Mouse (Mus musculus) heart, embryonic 16.5 days (tissue): Measurements from ENCODE around the gene Susd5. TPM values are rescaled to one million over a fixed set of nuclear protein-coding genes. Genes with fewer than 3 reads are reported as not detected.

Experiments used
- ATAC-seq: fragments of 200-750 bp; cut with Nextera tagmentation; replicated peaks from 2 replicates; pipeline ENCODE4 v1.8.0; 2017; ENCODE audit warnings: moderate number of reproducible peaks; ENCODE audit not compliant: insufficient read depth, low FRiP score; ENCODE audit errors: extremely low read depth
- H3K27ac ChIP-seq: fragments of 300-500 bp; sonication (generic); 2 replicates; pipeline ENCODE4 v1.5.1; 2014; ENCODE audit warnings: mild to moderate bottlenecking, low read length, control low read depth, moderate library complexity
- H3K27me3 ChIP-seq: fragments of 300-500 bp; sonication (generic); 2 replicates; pipeline ENCODE4 v1.6.1; 2014; ENCODE audit warnings: low read length, mixed read lengths; ENCODE audit not compliant: control insufficient read depth, insufficient read depth
- H3K36me3 ChIP-seq: fragments of 300-500 bp; sonication (generic); 2 replicates; pipeline ENCODE4 v1.6.1; 2014; ENCODE audit not compliant: control insufficient read depth, insufficient read depth
- H3K4me1 ChIP-seq: fragments of 300-500 bp; sonication (generic); 2 replicates; pipeline ENCODE4 v1.6.1; 2014; ENCODE audit warnings: low read length, mixed read lengths; ENCODE audit not compliant: control insufficient read depth, insufficient read depth
- H3K4me2 ChIP-seq: fragments of 300-500 bp; sonication (generic); 2 replicates; pipeline ENCODE4 v1.6.1; 2014; ENCODE audit warnings: low read depth, mild to moderate bottlenecking, control low read depth, low read length
- H3K4me3 ChIP-seq: fragments of 300-500 bp; sonication (generic); 2 replicates; pipeline ENCODE4 v1.5.1; 2014; ENCODE audit warnings: mild to moderate bottlenecking, control low read depth, low read length
- H3K9ac ChIP-seq: fragments of 300-500 bp; sonication (generic); 2 replicates; pipeline ENCODE4 v1.6.1; 2014; ENCODE audit warnings: low read length, control low read depth
- H3K9me3 ChIP-seq: fragments of 300-500 bp; sonication (generic); replicated peaks from 2 replicates; pipeline ENCODE4 v1.6.1; 2016; ENCODE audit warnings: low read length; ENCODE audit not compliant: control insufficient read depth
- WGBS: fragments of 180-500 bp; shearing (Covaris S2); extraction: QIAGEN DNeasy Blood & Tissue Kit; methylation state at CpG from one replicate; pipeline ENCODE4 v1.1.7; 2014; 5-methylcytosine and 5-hydroxymethylcytosine counted together
- polyA plus RNA-seq: library from polyadenylated mRNA; unstranded; fragments of >200 nt; fragmentation: Nextera tagmentation; extraction: Ambion mirVana; gene quantifications from 2 replicates; pipeline ENCODE4 v1.2.1, GENCODE M21; 2015

Susd5 gene
- polyA plus RNA-seq: 0.74 and 0.95 TPM in 2 replicates

GRCm38 (mm10) chr9:114057090-114057796 lies at the start of gene Susd5:
Susd5 (plus strand) TSS chr9:114057140.
- Histone ChIP-seq H3K36me3 (no peaks in the 10 kb centered on the region), H3K27me3 (peaks cover 42% of the 10 kb centered on the region), H3K4me1 (no peaks in the 10 kb centered on the region), H3K9ac (no peak within 1 kb of the TSS), H3K4me2 (peak within 1 kb of the TSS; percentile 69), H3K27ac (no peak within 1 kb of the TSS), H3K9me3 (no peaks in the 10 kb centered on the region), H3K4me3 (peak within 1 kb of the TSS; percentile 51)
- WGBS: under 1% methylated on average over 58 of the region's 60 CpGs
- no peak for ATAC-seq

- WGBS: 90% methylated on average over 9 of the region's 9 CpGs
- ATAC-seq: no peak
- Histone ChIP-seq H3K9me3 (no peaks in the 10 kb centered on the region), H3K9ac (no peak overlapping the region), H3K4me2 (no peak overlapping the region), H3K27ac (no peak overlapping the region), H3K36me3 (no peaks in the 10 kb centered on the region), H3K4me1 (no peaks in the 10 kb centered on the region), H3K27me3 (no peaks in the 10 kb centered on the region), H3K4me3 (no peak overlapping the region)
Measured at GRCm38 (mm10) chr9:114007850-114008350, 49.0 kb upstream of the Susd5 start.

GRCm38 (mm10) chr9:114009526-114009925 lies 47.4 kb upstream of the Susd5 start:
- Histone ChIP-seq H3K36me3 (no peaks in the 10 kb centered on the region), H3K4me3 (no peak overlapping the region), H3K9me3 (0 out of 2 replicates have a peak, but pooled peaks cover 3% of the 10 kb centered on the region), H3K4me1 (no peaks in the 10 kb centered on the region), H3K9ac (no peak overlapping the region), H3K4me2 (no peak overlapping the region), H3K27me3 (no peaks in the 10 kb centered on the region), H3K27ac (no peak overlapping the region)
- WGBS: 56% methylated on average over 5 of the region's 5 CpGs
- ATAC-seq: no peak

GRCm38 (mm10) chr9:114011203-114011602 lies 45.7 kb upstream of the Susd5 start:
- 55% methylated on average over 18 of the region's 18 CpGs for WGBS
- Histone ChIP-seq H3K27me3 (no peaks in the 10 kb centered on the region), H3K9ac (no peak overlapping the region), H3K9me3 (0 out of 2 replicates have a peak, but pooled peaks cover 3% of the 10 kb centered on the region), H3K4me3 (no peak overlapping the region), H3K27ac (no peak overlapping the region), H3K4me2 (no peak overlapping the region), H3K4me1 (no peaks in the 10 kb centered on the region), H3K36me3 (no peaks in the 10 kb centered on the region)
- ATAC-seq: no peak

- WGBS: 72% methylated on average over 1 of the region's 1 CpGs
- no peak for ATAC-seq
- H3K9ac ChIP-seq: no peak overlapping the region
- 0 out of 2 replicates have a peak, but pooled peaks cover 3% of the 10 kb centered on the region for H3K9me3 ChIP-seq
- no peak overlapping the region for H3K27ac ChIP-seq
- H3K4me2 ChIP-seq: no peak overlapping the region
- H3K27me3 ChIP-seq: no peaks in the 10 kb centered on the region
- no peaks in the 10 kb centered on the region for H3K4me1 ChIP-seq
- H3K4me3 ChIP-seq: no peak overlapping the region
- H3K36me3 ChIP-seq: no peaks in the 10 kb centered on the region
Measured at GRCm38 (mm10) chr9:114014034-114014433, 42.9 kb upstream of the Susd5 start.

- no peak for ATAC-seq
- Histone ChIP-seq H3K36me3 (no peaks in the 10 kb centered on the region), H3K4me1 (no peaks in the 10 kb centered on the region), H3K27ac (no peak overlapping the region), H3K4me3 (no peak overlapping the region), H3K4me2 (no peak overlapping the region), H3K27me3 (no peaks in the 10 kb centered on the region), H3K9me3 (0 out of 2 replicates have a peak, but pooled peaks cover 3% of the 10 kb centered on the region), H3K9ac (no peak overlapping the region)
- 84% methylated on average over 4 of the region's 4 CpGs for WGBS
Measured at GRCm38 (mm10) chr9:114015724-114016123, 41.2 kb upstream of the Susd5 start.

- 67% methylated on average over 4 of the region's 4 CpGs for WGBS
- no peak for ATAC-seq
- no peak overlapping the region for H3K27ac ChIP-seq
Measured at GRCm38 (mm10) chr9:114016402-114016801, 40.5 kb upstream of the Susd5 start.

GRCm38 (mm10) chr9:114019012-114019762 lies 37.8 kb upstream of the Susd5 start:
- no peaks in the 10 kb centered on the region for H3K27me3 ChIP-seq
- no peak for ATAC-seq
- H3K9me3 ChIP-seq: no peaks in the 10 kb centered on the region
- H3K4me2 ChIP-seq: no peak overlapping the region
- no peaks in the 10 kb centered on the region for H3K4me1 ChIP-seq
- WGBS: 83% methylated on average over 7 of the region's 7 CpGs
- H3K36me3 ChIP-seq: no peaks in the 10 kb centered on the region
- no peak overlapping the region for H3K27ac ChIP-seq
- no peak overlapping the region for H3K9ac ChIP-seq
- H3K4me3 ChIP-seq: no peak overlapping the region

More at GRCm38 (mm10) chr9:114016402-114016801, 40.5 kb upstream of the Susd5 start:
- Histone ChIP-seq H3K4me1 (no peaks in the 10 kb centered on the region), H3K9me3 (0 out of 2 replicates have a peak, but pooled peaks cover 3% of the 10 kb centered on the region), H3K4me2 (no peak overlapping the region), H3K9ac (no peak overlapping the region), H3K4me3 (no peak overlapping the region), H3K36me3 (no peaks in the 10 kb centered on the region), H3K27me3 (no peaks in the 10 kb centered on the region)

- Histone ChIP-seq H3K4me2 (no peak overlapping the region), H3K9ac (no peak overlapping the region), H3K9me3 (no peaks in the 10 kb centered on the region), H3K27me3 (no peaks in the 10 kb centered on the region), H3K27ac (no peak overlapping the region), H3K4me1 (peaks cover 6% of the 10 kb centered on the region; the same call in 1 of the 2 replicates), H3K36me3 (no peaks in the 10 kb centered on the region), H3K4me3 (no peak overlapping the region)
- no peak for ATAC-seq
- 33% methylated on average over 4 of the region's 4 CpGs for WGBS
Measured at GRCm38 (mm10) chr9:114022141-114022540, 34.8 kb upstream of the Susd5 start.
